Mouse (Mus musculus) embryo, embryonic 11 days (tissue): ENCODE measurements around the gene Gm29776.

ENCODE experiments used
- DNase-seq: peaks from one replicate; pipeline ENCODE4 v3.0.0-alpha.2; 2015

Gene Gm29776

GRCm38 (mm10) chr14:54647900-54648299 is 50.7 kb downstream of the Gm29776 start:
- DNase-seq, result no peak

GRCm38 (mm10) chr14:54646898-54647636 is 51.6 kb downstream of the Gm29776 start:
- no peak for DNase-seq

GRCm38 (mm10) chr14:54646455-54646854 is 52.2 kb downstream of the Gm29776 start:
- DNase-seq, result no peak

GRCm38 (mm10) chr14:54644294-54644693 is 54.3 kb downstream of the Gm29776 start:
- no peak for DNase-seq

- no peak for DNase-seq
Observed at GRCm38 (mm10) chr14:54643011-54643410, 55.6 kb downstream of the Gm29776 start.
